Mouse (Mus musculus): ENCODE measurements around the gene Olfr1056.

DNA sequence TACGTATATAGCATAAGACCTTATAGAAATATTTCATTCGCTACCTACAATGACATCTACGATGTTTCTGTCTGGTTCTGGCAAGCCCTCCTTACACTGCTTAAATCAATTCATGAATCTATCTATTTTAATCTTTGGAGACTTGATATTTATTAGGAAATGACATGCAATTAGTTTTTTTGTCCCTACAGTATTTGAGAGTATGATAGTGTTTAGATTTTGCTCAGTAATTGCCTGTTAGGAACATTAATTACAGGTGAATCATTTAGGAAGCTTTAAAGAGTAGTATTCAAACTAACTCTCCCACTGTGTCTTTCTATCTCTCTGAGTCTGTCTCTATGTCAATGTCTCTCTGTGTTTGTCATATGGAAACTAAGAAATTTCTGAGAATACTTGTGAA is 26.9 kb downstream of the Olfr1056 start, which contains the start of gene Olfr1054:
- TF ChIP-seq CTCF (IDR thresholded peaks at IDR 0.05; ENCODE audit: low read depth) (no peak), EP300 (IDR thresholded peaks at IDR 0.05; ENCODE audit: low read depth) (no peak)

Measured in liver, postnatal 0 days (tissue).